Mouse (Mus musculus) C2C12 (cell line): Measurements from ENCODE around the gene Itm2c. TPM values are rescaled to one million over a fixed set of nuclear protein-coding genes. Genes with fewer than 3 reads are reported as not detected.

Experiments
- H3K27me3 ChIP-seq: one replicate; pipeline ENCODE4 v1.6.1; 2011; ENCODE audit not compliant: control insufficient read depth, insufficient read depth, insufficient read length
- H3K36me3 ChIP-seq: one replicate; pipeline ENCODE4 v1.6.1; 2011; ENCODE audit not compliant: control insufficient read depth, insufficient read depth
- H3K4me3 ChIP-seq: one replicate; pipeline ENCODE4 v1.5.1; 2011; ENCODE audit warnings: mild to moderate bottlenecking, control low read depth; ENCODE audit not compliant: poor library complexity, insufficient read depth, severe bottlenecking
- H3K79me2 ChIP-seq: one replicate; pipeline ENCODE4 v1.6.1; 2011; ENCODE audit not compliant: control insufficient read depth, insufficient read depth
- H3K79me3 ChIP-seq: one replicate; pipeline ENCODE4 v1.6.1; 2011; ENCODE audit warnings: low read depth, control low read depth
- H3ac ChIP-seq: one replicate; pipeline ENCODE3; 2011; ENCODE audit warnings: low read depth; ENCODE audit not compliant: control insufficient read depth, insufficient read length
- CEBPB ChIP-seq: IDR thresholded peaks from one replicate; pipeline ENCODE4 v1.6.1; 2011; ENCODE audit warnings: low read depth, mild to moderate bottlenecking, control low read depth, moderate library complexity
- CTCF ChIP-seq: IDR thresholded peaks from one replicate; pipeline ENCODE4 v1.5.1; 2011; ENCODE audit not compliant: control insufficient read depth, insufficient read depth, insufficient read length
- FOSL1 ChIP-seq: IDR thresholded peaks from one replicate; pipeline ENCODE4 v1.8.0; 2011; ENCODE audit warnings: mild to moderate bottlenecking, low read length; ENCODE audit not compliant: poor library complexity, insufficient read depth, severe bottlenecking
- MAX ChIP-seq: IDR thresholded peaks from one replicate; pipeline ENCODE4 v1.6.1; 2011; ENCODE audit warnings: mild to moderate bottlenecking, control low read depth
- MYOD1 ChIP-seq: IDR thresholded peaks from one replicate; pipeline ENCODE4 v1.6.1; 2011; ENCODE audit warnings: low read depth; ENCODE audit not compliant: control insufficient read depth, insufficient read length
- MYOG ChIP-seq: IDR thresholded peaks from one replicate; pipeline ENCODE4 v1.6.1; 2011; ENCODE audit not compliant: control insufficient read depth, insufficient read length; ENCODE audit errors: extremely low read depth
- USF1 ChIP-seq: IDR thresholded peaks from one replicate; pipeline ENCODE4 v1.6.1; 2011; ENCODE audit warnings: low read depth, mild to moderate bottlenecking, control low read depth, moderate library complexity
- polyA plus RNA-seq: library from polyadenylated mRNA; unstranded; fragments of >200 nt; fragmentation: generic; extraction: Trizol; gene quantifications from one replicate; pipeline ENCODE4 v1.2.1, GENCODE M21; 2012; ENCODE audit warnings: missing spikeins

Gene Itm2c
- polyA plus RNA-seq, 1 experiment: 60.7 TPM

- H3ac ChIP-seq: no peak overlapping the region
- no peaks in the 10 kb centered on the region for H3K79me3 ChIP-seq
- TF ChIP-seq CEBPB (no peak), MYOD1 (no peak), MAX (no peak), FOSL1 (no peak), CTCF (no peak), MYOG (no peak), USF1 (no peak)
- no peaks in the 10 kb centered on the region for H3K79me2 ChIP-seq
- no peaks in the 10 kb centered on the region for H3K27me3 ChIP-seq
- no peak overlapping the region for H3K4me3 ChIP-seq
- H3K36me3 ChIP-seq: no peaks in the 10 kb centered on the region
These were observed 55.1 kb downstream of the Itm2c start for GRCm38 (mm10) chr1:85949085-85949684.

- peaks cover 19% of the 10 kb centered on the region for H3K27me3 ChIP-seq
- H3K79me3 ChIP-seq: no peaks in the 10 kb centered on the region
- TF ChIP-seq MYOG: no peak
- no peak for TF ChIP-seq CEBPB
- TF ChIP-seq MAX: no peak
- H3K79me2 ChIP-seq: no peaks in the 10 kb centered on the region
- H3K36me3 ChIP-seq: no peaks in the 10 kb centered on the region
- H3ac ChIP-seq: no peak overlapping the region
- H3K4me3 ChIP-seq: no peak overlapping the region
These were observed 61.1 kb downstream of the Itm2c start for GRCm38 (mm10) chr1:85955150-85955549.

- TF ChIP-seq FOSL1: no peak
- TF ChIP-seq MAX: no peak
- no peak for TF ChIP-seq CTCF
- TF ChIP-seq CEBPB: no peak
- no peak for TF ChIP-seq USF1
- TF ChIP-seq MYOD1: no peak
- no peak for TF ChIP-seq MYOG
- Histone ChIP-seq H3K4me3 (no peak overlapping the region), H3K79me2 (no peaks in the 10 kb centered on the region), H3ac (no peak overlapping the region), H3K27me3 (peaks cover 24% of the 10 kb centered on the region), H3K36me3 (no peaks in the 10 kb centered on the region), H3K79me3 (no peaks in the 10 kb centered on the region)
These were observed 63.2 kb downstream of the Itm2c start for GRCm38 (mm10) chr1:85957290-85957689.

GRCm38 (mm10) chr1:85957942-85958619 lies 64.0 kb downstream of the Itm2c start:
- H3K27me3 ChIP-seq: peaks cover 24% of the 10 kb centered on the region
- no peak for TF ChIP-seq MYOG
- no peak for TF ChIP-seq MYOD1
- TF ChIP-seq USF1: no peak
- no peak for TF ChIP-seq CTCF
- TF ChIP-seq FOSL1: no peak
- TF ChIP-seq CEBPB: no peak
- no peak for TF ChIP-seq MAX
- no peak overlapping the region for H3K4me3 ChIP-seq
- no peak overlapping the region for H3ac ChIP-seq
- no peaks in the 10 kb centered on the region for H3K79me3 ChIP-seq
- no peaks in the 10 kb centered on the region for H3K36me3 ChIP-seq
- no peaks in the 10 kb centered on the region for H3K79me2 ChIP-seq

Other genes starting within 250 kb of the Itm2c start
- gene Sp100, start 244.3 kb upstream of the Itm2c start, polyA plus RNA-seq: not detected
- gene A630001G21Rik, start 115.6 kb upstream of the Itm2c start, polyA plus RNA-seq: 0.08 TPM
- gene Cab39, start 100.8 kb upstream of the Itm2c start, polyA plus RNA-seq: 16.6 TPM
- gene 4933407L21Rik, start 34.2 kb downstream of the Itm2c start, polyA plus RNA-seq: not detected
- not detected for gene Gpr55, start 66.7 kb downstream of the Itm2c start, polyA plus RNA-seq
- not detected for gene Spata3, start 122.5 kb downstream of the Itm2c start, polyA plus RNA-seq
- gene 2810459M11Rik, start 151.6 kb downstream of the Itm2c start, polyA plus RNA-seq: not detected
- gene Psmd1, start 170.1 kb downstream of the Itm2c start, polyA plus RNA-seq: 88.9 TPM
- gene Htr2b, start 217.7 kb downstream of the Itm2c start, polyA plus RNA-seq: 0.14 TPM
- 1.9 TPM for gene Gm21972, start 239.4 kb downstream of the Itm2c start, polyA plus RNA-seq